Mouse (Mus musculus): ENCODE results near the gene Dcst1. TPM values are rescaled to one million over a fixed set of nuclear protein-coding genes. Genes with fewer than 3 reads are reported as not detected.

The Dcst1 gene
- total RNA-seq, 1 experiment from 2014 or later: 0.55 TPM

- peak; percentile 64 for DNase-seq
These were observed 23.3 kb upstream of the Dcst1 start for GRCm38 (mm10) chr3:89388134-89388881.

GRCm38 (mm10) chr3:89387632-89388031 lies 22.6 kb upstream of the Dcst1 start:
- peak; percentile 43 for DNase-seq

GRCm38 (mm10) chr3:89386438-89387420 lies 21.7 kb upstream of the Dcst1 start:
- DNase-seq: no peak

- no peak for DNase-seq
These were observed 20.4 kb upstream of the Dcst1 start for GRCm38 (mm10) chr3:89385451-89385850.

GRCm38 (mm10) chr3:89384331-89385076 lies 19.5 kb upstream of the Dcst1 start:
- DNase-seq: no peak

GRCm38 (mm10) chr3:89383651-89384255 lies 18.7 kb upstream of the Dcst1 start:
- no peak for DNase-seq

- no peak for DNase-seq
These were observed 17.9 kb upstream of the Dcst1 start for GRCm38 (mm10) chr3:89382950-89383349.

- no peak for DNase-seq
These were observed 17.2 kb upstream of the Dcst1 start for GRCm38 (mm10) chr3:89382033-89382882.

GRCm38 (mm10) chr3:89381233-89381632 lies 16.2 kb upstream of the Dcst1 start:
- no peak for DNase-seq

GRCm38 (mm10) chr3:89380711-89381110 lies 15.7 kb upstream of the Dcst1 start:
- no peak for DNase-seq

- no peak for DNase-seq
These were observed 15.2 kb upstream of the Dcst1 start for GRCm38 (mm10) chr3:89380291-89380690.

GRCm38 (mm10) chr3:89379388-89380131 lies 14.5 kb upstream of the Dcst1 start:
- DNase-seq: no peak

- DNase-seq: peak; percentile 70
These were observed 13.5 kb upstream of the Dcst1 start for GRCm38 (mm10) chr3:89378394-89379067.

- DNase-seq: no peak
These were observed 12.8 kb upstream of the Dcst1 start for GRCm38 (mm10) chr3:89377831-89378230.

- DNase-seq: no peak
These were observed 8.7 kb upstream of the Dcst1 start for GRCm38 (mm10) chr3:89373581-89374231.

GRCm38 (mm10) chr3:89367338-89367737 lies 2.3 kb upstream of the Dcst1 start:
- DNase-seq: no peak

- DNase-seq: no peak
These were observed 697 bp upstream of the Dcst1 start for GRCm38 (mm10) chr3:89365486-89366414.

GRCm38 (mm10) chr3:89364631-89365030 lies 422 bp downstream of the Dcst1 start:
- no peak for DNase-seq

Data from adrenal gland, postnatal 25 days (tissue).